Mouse (Mus musculus) CD4-positive, CD25-positive, alpha-beta regulatory T cell, adult 4 months (primary cell): ENCODE measurements around the gene Lmf2. TPM values are rescaled to one million over a fixed set of nuclear protein-coding genes. Genes with fewer than 3 reads are reported as not detected.

Experiments
- ATAC-seq: one replicate; pipeline ENCODE4 v1.8.0; 2017
- polyA plus RNA-seq, 2 experiments: library from polyadenylated mRNA; unstranded; fragments of 100-300 nt; shearing (Covaris generic); gene quantifications; one replicate each; pipeline ENCODE4 v1.2.1; 2017

Lmf2 gene
- 10 to 100 TPM; 23.5 to 40.7 TPM for polyA plus RNA-seq

GRCm38 (mm10) chr15:89355241-89356187, at the start of gene Lmf2, which contains the start of gene Ncaph2:
Gene Lmf2, minus strand, starts transcription at chr15:89355659.
Gene Ncaph2, plus strand, starts transcription at chr15:89355719.
- peak; percentile 92 for ATAC-seq

GRCm38 (mm10) chr15:89404831-89405623, 49.6 kb upstream of the Lmf2 start:
- no peak for ATAC-seq

- no peak for ATAC-seq
Measured at GRCm38 (mm10) chr15:89402471-89402870, 47.0 kb upstream of the Lmf2 start.

- no peak for ATAC-seq
Measured at GRCm38 (mm10) chr15:89399716-89400115, 44.3 kb upstream of the Lmf2 start.

- no peak for ATAC-seq
Measured at GRCm38 (mm10) chr15:89398146-89398545, 42.7 kb upstream of the Lmf2 start.

GRCm38 (mm10) chr15:89396883-89397282, 41.4 kb upstream of the Lmf2 start:
- ATAC-seq: no peak

GRCm38 (mm10) chr15:89390081-89390480, 34.6 kb upstream of the Lmf2 start:
- no peak for ATAC-seq

GRCm38 (mm10) chr15:89387127-89387526, 31.7 kb upstream of the Lmf2 start:
- peak; percentile 81 for ATAC-seq

- ATAC-seq: no peak
Measured at GRCm38 (mm10) chr15:89384617-89385016, 29.2 kb upstream of the Lmf2 start, which contains the start of gene Klhdc7b. Gene Klhdc7b, plus strand, starts transcription at chr15:89384917.

GRCm38 (mm10) chr15:89379429-89379828, 24.0 kb upstream of the Lmf2 start:
- ATAC-seq: no peak

GRCm38 (mm10) chr15:89378831-89379401, 23.5 kb upstream of the Lmf2 start, which contains the start of gene Odf3b:
Gene Odf3b, minus strand, starts transcription at chr15:89379282.
- peak; percentile 40 for ATAC-seq

- ATAC-seq: no peak
Measured at GRCm38 (mm10) chr15:89377938-89378828, 22.7 kb upstream of the Lmf2 start.

- no peak for ATAC-seq
Measured at GRCm38 (mm10) chr15:89377362-89377761, 21.9 kb upstream of the Lmf2 start.

GRCm38 (mm10) chr15:89376957-89377356, 21.5 kb upstream of the Lmf2 start, which contains the start of gene Tymp:
Gene Tymp, minus strand, starts transcription at chr15:89377039.
- no peak for ATAC-seq

- ATAC-seq: no peak
Measured at GRCm38 (mm10) chr15:89376040-89376439, 20.6 kb upstream of the Lmf2 start.

- ATAC-seq: no peak
Measured at GRCm38 (mm10) chr15:89374801-89375534, 19.5 kb upstream of the Lmf2 start.

- no peak for ATAC-seq
Measured at GRCm38 (mm10) chr15:89374340-89374739, 18.9 kb upstream of the Lmf2 start.

- ATAC-seq: peak; percentile 65
Measured at GRCm38 (mm10) chr15:89373762-89374248, 18.3 kb upstream of the Lmf2 start, which contains the start of gene Sco2. Gene Sco2, minus strand, starts transcription at chr15:89373846.

- peak; percentile 91 for ATAC-seq
Measured at GRCm38 (mm10) chr15:89373027-89373761, 17.7 kb upstream of the Lmf2 start.

- ATAC-seq: no peak
Measured at GRCm38 (mm10) chr15:89372536-89372935, 17.1 kb upstream of the Lmf2 start.
